Comparison of ENCODE assay signal across 13 mouse cellular contexts in genomic region chr8:115496016-115496415, GRCm38 (mm10).
"Had no signal": no experiment of that assay in that cellular context is flagged by ENCODE, and none has a peak within 500 bp of the region (broad histone marks: within the 10 kb centered on the region; RNA-seq: fewer than 3 reads in every experiment).

No protein-coding gene starts in this region.

- H3K27ac ChIP-seq: left cerebral cortex, adult 2 months; limb, embryonic 10.5 days; liver, embryonic 15.5 days; midbrain, embryonic 13.5 days; neural tube, embryonic 15.5 days had no signal

- H3K27me3 ChIP-seq: liver, embryonic 15.5 days; neural tube, embryonic 15.5 days had no signal

- H3K9ac ChIP-seq: liver, embryonic 15.5 days; lung, embryonic 14.5 days; midbrain, embryonic 13.5 days; neural tube, embryonic 15.5 days had no signal

- H3K4me1 ChIP-seq: limb, embryonic 10.5 days; liver, embryonic 15.5 days; midbrain, embryonic 13.5 days; neural tube, embryonic 15.5 days had no signal

- H3K4me2 ChIP-seq: liver, embryonic 11.5 days; liver, embryonic 15.5 days; lung, embryonic 14.5 days; midbrain, embryonic 13.5 days; neural tube, embryonic 15.5 days had no signal

- H3K9me3 ChIP-seq: limb, embryonic 10.5 days; liver, embryonic 15.5 days; midbrain, embryonic 13.5 days; neural tube, embryonic 15.5 days had no signal

- H3K36me3 ChIP-seq: limb, embryonic 10.5 days; liver, embryonic 15.5 days; midbrain, embryonic 13.5 days; neural tube, embryonic 15.5 days had no signal

- DNase-seq: kidney, adult 18-20 months; kidney, postnatal 10 days; kidney, postnatal 4 days; lung, embryonic 14.5 days; lung, postnatal 14 days; right cerebral cortex, adult 18-20 months; right cerebral cortex, postnatal 25 days had no signal

- H3K4me3 ChIP-seq: left cerebral cortex, adult 2 months; limb, embryonic 10.5 days; liver, embryonic 15.5 days; midbrain, embryonic 13.5 days; neural tube, embryonic 15.5 days had no signal

- ATAC-seq: midbrain, embryonic 13.5 days had no signal
